Mouse (Mus musculus) kidney, postnatal 36 days (tissue): ENCODE data around the gene Lgals7.
A peak's percentile ranks its signal among the peaks of the same experiment; 100 is the strongest.

ENCODE experiments used
- DNase-seq, 2 experiments: peaks; one replicate each; pipeline ENCODE4 v3.0.0; 2021 to 2022; ENCODE audit warnings: mixed read lengths in 2 of 2

Gene Lgals7

DNA sequence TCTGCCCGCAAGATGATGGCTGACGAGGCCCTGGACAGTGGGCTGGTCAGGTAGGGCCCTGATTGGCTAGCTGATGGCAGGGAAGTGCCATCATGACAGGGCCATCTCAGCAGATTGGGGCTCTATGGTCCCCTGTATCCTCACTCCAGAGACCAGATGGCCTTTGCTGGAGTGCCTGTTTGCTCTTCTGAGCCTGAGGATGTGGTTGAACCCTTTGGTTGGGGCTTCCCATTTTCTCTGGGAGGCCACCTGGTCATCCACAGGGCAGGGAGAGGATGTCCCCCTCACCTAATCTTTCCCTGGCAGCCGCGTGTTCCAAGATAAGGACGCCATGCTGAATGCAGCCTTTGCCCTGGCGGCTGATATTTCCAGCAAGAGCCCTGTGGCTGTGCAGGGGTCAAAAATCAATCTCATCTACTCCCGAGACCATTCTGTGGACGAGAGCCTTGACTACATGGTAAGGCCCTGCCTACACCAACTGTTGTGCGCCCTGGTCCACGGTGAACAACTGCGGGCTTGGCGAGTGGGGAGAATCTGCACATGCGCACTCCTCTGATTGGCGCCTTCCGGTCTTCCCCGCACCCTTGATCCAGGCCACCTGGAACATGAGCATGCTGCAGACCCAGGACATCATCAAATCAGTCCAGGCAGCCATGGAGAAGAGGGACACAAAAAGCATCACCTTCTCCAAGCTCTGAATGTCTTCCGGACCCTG is 32.1 kb upstream of the Lgals7 start:
- DNase-seq = peak in 1 of 2 experiments; percentile 25

DNA sequence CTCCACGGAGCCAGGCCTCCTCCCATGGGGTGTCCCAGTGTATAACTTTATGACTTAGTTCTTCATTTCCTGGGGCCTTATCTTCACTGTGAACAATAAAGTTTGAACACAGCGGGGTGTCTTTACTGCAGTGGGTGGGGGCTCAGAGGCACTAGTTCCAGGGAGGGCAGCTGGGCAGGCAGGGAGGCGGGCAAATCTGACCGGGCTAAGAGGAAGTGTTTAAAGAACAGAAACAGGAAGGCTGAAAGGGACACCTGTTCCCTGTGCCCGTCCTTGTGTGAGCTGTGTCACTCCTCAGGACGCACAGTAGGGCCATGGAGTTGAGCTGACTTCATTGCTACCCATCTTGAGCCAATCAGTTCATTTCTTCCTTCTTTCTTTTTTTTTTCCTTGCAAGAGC is 31.5 kb upstream of the Lgals7 start:
- DNase-seq = peak in 1 of 2 experiments; percentile 15

DNA sequence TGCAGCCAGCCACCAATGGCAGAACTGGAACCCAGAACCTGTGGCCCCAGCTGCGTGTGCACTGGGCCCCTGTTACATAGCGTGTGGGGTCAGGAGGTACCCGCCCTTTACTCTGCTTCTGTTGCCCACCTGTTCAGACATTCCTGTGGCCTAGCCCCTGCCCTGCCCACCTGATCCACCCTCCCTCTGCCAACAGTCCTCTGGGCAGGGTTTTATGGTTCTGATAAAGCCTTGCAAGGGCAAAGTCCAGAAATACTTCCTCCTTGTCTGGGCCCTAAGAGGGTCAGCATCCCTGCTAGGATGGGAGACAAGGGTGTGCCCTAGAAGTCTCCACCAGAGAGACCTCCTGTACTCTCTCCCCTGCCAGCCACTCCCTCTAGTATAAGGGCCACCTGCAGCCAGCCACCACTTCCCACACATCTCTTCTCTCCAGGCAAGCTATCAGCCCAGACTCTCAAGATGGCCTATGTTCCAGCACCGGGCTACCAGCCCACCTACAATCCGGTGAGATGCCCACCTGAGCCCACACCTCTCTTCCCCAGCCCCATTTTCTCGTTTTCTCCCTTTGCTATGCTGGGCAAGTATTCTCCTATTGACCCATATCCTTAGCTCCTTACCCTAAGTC is 29.8 kb upstream of the Lgals7 start, which contains the start of gene Lgals4:
Lgals4 (plus strand) TSS at position 132 of the 625 bp plus-strand sequence.
- no peak for DNase-seq

DNA sequence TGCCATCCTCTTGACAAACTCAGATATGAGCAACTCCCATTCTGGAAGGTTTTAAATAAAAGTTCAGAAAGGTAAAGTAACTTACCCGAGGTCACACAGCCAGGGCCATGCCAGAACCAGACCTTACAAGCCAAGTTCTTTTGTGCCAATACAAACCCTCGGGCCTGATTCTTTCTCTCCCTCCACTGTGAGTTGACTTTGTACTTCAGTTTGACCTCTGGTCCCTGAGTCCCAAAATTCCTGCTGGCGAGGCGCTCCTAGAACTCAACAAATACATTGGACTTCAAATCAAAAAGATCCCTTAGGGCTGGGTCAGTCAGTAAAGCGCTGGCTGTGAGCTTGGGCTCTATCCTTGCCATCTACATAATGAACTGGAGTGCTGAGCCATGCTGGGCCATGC is 26.7 kb upstream of the Lgals7 start:
- peak; percentile 43 to 47 for DNase-seq

DNA sequence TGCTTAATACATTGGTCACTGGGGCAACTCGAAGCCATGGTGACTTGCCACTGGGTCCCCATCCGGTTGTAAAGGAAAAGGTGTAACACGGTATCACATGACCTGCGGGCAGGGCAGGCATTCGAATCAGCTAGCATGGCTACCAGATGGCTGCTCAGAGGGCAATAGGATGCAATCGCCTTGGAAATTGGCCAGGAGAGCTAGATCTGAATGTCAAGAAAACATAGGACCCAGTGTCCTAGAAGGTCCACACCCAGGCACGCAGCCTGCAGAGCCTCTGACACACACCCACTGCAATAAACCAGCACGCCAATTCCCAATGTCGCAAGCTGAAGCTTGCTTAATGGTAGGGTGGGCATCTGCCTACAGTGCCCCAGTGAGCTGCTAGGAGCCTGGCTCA is 25.3 kb upstream of the Lgals7 start:
- no peak for DNase-seq

DNA sequence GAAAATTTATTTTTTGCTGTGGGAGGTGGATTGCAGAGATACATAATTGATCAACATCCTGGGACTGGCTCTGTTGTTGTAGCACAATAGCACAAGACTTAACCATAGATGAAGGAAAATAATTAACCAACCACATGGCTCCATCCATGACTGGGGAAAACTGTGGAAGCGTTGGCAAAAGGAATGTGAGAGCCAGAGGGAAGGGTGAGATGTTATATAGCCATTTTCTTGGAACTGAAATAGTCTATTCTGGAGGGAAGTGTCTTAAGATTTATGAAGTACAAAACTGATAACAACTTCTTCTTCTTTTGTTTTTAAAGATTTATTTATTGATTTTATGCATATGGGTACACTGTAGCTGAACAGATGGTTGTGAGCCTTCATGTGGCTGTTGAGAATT is 16.4 kb upstream of the Lgals7 start:
- DNase-seq = no peak

DNA sequence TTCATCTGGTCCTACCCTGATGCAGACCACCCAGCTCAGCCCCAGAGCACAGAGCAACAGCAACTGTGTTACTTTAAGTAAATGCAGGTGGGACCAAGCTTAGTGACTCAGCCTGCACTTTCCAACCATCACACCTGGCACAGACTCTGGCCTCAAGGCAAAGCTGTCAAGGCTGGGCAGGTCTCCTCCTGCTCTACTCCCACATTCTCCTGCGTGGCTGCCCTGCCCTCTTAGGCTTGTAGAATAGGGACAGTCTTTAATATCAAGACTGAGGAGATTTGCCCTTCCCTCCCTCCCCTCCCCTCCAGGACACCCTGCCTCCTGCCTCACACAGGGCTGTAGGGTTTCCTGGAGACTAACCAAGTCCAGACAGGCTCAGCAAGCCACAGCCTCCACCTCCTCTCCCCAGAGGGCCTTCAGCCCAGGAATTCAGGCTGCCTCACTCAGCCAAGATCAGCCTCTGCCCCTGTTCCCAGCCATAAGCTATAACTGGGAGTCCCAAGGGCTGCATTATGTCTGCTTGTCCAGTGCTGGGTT is 13.9 kb upstream of the Lgals7 start:
- DNase-seq = no peak

DNA sequence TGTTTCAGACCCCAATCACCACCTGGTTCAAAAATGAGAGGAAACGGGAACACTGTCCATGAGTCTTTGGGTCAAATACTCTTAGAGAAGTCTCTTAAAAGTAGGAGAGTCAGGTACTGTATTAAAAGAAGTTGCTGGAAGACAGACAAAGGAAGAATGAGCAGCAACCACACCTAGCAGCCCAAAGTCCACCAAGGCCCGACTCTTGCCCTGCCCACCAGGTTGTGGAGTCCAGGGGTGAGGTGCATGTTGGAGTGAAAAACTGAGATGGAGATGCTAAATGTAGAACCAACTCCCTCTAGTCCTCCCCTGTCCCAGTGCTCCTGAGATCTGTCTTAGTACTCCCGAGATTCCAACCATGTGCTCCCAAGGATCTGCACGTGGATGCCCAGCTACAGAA is 13.0 kb upstream of the Lgals7 start:
- DNase-seq = no peak

DNA sequence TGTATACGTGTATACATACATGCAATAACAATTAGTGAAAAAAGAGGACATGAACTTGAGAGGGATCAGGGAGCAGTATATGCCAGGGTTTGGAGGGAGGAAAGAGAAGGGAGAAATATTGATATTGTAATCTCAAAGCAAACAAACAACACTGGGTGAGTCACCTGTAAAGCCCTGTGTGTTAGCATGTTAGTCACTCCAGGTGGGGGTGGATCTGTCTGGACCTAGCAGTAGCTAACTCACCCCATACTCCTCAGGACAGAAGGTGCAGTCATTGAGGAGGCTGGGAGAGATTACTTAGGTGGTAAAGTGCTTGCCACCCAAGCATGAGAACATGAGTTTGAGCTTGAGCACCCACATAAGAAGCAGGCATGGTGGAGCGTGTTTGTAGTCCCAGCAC is 3.7 kb upstream of the Lgals7 start:
- no peak for DNase-seq

DNA sequence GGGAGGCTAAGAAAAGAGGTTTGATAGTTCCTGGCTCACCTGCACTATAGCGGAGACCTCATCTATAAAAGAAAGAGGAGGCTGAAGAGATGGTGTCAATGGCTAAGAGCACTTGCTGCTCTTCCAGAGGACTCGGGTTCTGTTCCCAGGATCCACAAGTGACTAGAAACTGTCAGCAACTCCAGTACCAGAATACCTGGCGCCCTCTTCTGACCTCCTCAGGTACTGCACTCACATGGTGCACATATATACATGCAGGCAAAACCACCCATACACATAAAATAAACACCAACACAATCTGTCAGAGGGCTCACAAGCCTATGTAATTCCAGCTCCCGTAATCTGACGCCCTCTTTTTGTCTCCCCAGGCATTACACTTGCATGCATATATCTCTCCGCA is 2.8 kb upstream of the Lgals7 start:
- no peak for DNase-seq

DNA sequence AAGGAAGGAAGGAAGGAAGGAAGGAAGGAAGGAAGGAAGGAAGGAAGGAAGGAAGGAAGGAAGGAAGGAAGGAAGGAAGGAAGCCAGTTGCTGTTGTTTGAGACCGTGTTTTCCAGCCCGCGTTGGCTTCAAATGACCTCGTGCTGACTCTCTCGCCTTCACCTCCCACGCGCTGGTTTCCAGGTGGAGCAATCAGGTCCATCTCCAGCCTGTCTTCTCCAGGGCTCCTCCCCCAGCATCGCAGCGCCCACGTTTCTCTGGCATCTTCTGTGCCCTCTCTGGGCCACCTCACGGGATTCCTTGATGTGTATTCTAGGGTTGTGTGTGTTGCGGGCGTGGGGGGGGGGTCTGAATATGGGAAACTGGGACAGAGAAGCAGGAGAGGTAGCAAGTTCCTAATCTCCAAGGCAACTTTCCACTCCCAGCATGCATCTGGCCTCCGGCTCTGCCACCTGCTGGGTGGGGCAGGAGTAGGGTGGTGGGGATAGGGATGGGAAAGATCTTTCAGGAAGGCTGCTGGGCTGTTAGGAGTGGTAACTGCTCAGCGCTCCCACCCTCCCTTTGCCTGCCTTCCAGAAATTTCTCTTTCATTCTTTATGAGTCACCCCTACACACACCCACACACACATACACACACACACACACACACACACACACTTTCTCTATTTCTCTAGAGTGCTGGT is 695 bp upstream of the Lgals7 start:
- no peak for DNase-seq

DNA sequence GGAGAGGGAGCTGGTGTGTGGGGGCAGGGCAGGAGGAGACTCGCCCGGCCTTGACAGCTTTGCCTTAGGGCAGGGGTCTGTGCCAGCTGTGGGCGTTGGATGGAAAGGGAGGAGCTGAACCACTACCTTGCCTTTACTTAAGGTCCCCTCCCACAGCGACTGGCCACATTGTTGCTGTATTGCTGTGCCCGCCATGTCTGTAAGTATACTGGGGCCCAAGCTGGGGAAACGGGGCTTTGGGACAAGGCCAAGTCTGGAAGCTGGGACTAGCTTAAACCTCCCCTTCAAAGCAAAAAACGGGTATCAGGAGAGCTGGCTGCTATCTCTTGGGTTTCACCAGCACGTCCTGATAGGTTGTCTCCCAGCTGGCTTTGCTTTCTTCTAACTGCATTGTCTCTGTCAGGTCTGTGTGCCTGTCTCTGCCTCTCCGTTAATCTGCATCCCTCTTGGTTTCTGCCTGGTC is 666 bp downstream of the Lgals7 start:
- DNase-seq = no peak

DNA sequence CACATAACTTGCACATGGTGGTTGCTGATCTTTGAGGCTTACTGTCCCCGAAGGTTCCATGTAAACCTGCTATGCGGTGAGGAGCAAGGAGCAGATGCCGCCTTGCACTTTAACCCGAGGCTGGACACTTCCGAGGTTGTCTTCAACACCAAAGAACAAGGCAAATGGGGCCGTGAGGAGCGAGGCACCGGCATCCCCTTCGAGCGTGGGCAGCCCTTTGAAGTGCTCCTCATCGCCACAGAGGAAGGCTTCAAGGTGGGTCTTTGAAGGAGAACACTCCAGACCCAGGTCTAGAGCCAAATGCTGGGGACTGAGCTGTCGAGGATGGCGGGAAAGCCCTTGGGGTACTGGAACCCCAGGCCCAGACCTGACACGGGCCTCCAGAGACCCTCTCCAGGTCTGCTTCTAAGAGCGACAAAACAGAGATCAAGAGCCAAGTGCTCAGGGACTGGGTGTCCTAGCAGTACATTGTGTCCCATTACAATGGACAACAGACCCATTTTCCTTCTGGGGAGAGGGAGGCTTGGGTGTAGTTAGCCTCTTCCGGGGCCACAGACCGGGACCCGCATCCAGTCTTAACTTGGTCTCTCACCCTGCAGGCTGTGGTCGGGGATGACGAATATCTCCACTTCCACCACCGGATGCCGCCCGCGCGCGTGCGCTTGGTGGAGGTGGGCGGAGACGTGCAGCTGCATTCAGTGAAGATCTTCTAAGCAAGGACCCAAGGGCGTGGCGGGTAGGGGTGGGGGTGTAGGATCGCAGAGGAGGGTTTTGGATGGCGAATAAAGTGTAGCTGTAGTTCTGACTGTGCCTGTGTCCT is 2.0 kb downstream of the Lgals7 start:
- peak; percentile 81 to 85 for DNase-seq

DNA sequence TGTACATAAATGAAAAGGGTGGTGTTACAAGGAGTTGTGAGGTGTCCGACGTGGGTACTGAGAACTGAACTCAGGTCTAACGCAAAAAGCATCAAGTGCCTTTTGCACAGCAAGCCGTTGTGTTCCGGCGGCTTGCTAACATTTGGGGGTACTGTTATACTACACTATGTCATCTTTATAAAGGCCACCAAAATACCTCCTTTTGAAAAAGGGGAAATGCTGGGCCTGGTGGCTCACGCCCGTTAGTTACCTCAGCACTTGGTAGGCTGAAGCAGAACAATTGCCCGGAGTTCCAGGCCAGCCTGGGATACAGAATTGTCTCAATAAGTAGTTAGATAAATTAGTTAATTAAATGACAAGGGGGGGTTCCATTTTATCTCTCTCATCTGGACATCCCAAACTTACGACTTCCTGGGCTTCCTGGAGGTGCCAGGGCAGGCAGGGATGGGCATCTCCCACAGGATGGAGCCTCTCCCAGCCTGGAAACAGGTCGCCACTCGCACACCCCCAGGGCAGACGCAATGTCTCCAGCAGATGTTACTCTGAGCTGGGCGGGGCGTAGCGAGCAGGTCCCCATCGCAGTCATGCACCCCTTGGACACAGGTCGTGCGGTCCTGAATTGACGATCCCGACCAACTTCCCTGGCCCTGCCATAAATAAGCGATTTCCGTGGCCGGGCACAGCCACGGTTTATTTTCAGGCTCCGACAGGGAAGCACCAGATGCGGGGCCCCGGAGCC is 3.3 kb downstream of the Lgals7 start:
- no peak for DNase-seq

DNA sequence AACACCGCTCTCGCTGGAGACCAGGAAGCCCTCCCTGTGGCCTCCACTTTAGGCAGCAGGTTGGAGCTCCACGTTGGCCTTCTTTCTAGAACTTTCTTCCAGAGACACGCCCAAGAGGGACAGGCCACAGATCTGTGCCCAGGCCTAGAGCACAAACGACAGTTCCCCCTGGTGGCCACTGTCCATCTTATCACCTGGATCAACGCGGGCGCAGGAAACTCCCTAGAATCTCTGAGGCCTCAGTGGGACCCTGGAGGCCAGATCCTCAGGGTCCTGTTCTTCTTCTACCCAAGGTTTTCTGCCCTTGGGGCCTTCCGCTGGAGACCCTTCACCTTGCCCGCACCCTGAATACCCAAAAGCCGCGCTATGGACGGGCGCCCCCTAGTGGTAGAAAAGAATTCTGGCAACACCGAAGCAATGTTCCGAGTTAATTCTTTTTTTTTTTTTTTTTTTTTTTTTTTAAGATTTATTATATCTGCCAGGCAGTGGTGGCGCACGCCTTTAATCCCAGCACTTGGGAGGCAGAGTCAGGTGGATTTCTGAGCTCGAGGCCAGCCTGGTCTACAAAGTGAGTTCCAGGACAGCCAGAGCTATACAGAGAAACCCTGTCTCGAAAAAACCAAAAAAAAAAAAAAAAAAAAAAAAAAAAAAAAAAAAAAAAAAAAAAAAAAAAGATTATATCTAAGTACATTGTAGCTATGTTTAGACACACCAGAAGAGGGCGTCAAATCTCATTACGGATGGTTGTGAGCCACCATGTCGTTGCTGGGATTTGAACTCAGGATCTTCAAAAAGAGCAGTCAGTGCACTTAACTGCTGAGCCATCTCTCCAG is 4.1 kb downstream of the Lgals7 start:
- DNase-seq = peak; percentile 74 to 88

DNA sequence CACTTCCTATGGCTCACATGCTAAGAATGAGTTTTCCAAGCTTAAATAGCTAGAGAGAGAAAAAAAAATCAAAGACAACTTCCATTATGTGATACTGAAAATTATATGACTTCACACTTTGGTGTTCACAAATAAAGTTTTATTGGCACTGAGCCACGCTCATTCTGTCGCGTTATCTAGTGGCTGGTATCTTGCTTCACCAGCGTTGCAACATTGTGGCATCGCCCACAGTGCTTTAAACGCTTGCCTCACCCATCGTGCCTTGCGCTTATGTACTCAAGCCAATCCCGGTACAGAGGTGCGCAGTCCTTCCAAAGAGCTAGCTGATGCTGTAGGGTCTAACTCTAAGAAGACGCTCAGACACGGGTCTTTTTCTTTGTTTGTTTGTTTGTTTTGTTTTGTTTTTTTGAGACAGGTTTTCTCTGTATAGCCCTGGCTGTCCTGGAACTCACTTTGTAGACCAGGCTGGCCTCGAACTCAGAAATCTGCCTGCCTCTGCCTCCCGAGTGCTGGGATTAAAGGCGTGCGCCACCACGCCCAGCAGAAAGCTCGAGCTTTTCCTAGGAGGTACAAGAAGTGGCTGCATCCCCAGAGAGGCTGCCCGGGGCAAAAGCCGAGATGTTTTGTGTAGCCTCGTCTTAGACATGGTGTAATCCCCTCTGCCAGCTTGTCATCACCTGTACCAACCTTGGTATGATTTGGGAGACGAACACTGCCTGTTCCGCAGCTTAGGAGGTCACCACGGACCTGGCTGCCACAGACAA is 7.4 kb downstream of the Lgals7 start:
- DNase-seq = no peak

DNA sequence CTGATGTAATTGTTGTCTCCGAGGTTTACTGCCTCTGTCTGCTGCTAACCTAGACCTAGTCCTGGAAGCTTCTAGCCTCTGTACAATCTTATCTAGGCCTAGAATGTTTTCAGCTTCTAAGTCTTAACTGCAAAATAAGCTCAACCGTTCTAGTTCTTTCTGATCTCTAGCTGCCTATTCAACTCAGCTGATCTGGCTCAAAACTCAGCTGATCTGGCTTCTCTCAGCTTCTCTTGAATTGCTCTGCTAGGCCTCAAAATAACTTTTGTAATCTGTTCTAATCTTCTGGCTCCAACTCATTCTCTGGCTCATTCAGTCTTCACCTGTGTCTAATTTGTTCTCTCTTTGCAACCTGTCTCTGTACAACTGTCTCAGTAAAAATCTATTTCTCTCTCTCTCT is 10.9 kb downstream of the Lgals7 start:
- no peak for DNase-seq

DNA sequence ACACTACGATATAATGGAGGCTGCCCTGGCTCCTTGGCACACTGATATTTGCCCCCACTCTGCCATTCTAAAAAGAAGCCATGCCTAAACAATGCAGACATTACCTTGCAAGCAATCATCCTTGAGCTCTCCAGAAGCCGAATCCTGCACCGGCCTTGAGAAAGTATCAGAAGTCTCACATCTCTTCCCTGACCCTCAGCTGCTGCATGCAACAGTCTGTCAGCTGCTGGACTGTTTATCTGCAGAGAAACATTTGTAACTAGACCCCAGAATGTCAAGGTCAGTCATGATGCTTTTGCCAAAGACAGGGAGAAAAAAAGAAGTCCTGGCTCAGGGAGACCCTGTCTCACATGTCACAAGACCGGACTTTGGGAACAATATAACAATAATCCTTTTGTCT is 12.4 kb downstream of the Lgals7 start:
- DNase-seq = no peak

DNA sequence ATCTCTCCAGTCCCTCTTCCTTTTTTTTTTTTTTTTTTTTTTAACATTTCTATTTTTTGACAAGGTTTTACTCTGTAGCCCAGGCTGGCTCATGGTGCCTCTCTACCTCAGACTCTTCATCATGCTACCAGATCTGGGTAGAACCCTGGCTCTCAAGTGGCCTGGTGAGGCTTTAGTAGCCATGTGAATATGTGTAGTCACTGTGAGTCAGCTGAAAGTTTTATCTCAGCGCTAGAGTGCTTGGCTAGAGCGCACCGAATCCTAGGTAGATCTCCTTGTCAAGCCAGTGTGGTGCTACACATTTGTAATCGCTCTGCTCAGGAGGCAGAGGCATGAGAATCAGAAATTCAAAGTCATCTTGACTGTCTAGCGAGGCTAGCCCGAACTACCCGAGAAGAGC is 13.5 kb downstream of the Lgals7 start:
- DNase-seq = no peak

DNA sequence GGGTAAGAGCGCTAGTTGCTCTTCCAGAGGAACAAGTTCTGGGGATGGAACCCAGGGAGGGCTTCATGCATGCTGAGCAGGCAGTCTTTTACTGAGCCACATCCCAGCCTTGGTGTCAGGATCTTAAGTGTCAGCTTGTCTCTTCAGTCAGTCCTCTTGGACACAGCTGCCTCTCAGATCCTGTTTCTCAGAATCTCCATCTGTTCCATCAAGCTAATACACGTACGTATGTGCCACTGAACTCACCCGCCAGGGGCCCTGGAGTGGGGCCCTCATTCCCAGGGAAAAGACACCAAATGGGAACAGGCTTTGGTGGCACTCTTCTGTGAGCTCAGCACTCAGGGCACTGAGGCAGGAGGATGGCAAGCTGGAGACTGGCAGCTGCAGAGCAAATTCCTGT is 14.2 kb downstream of the Lgals7 start:
- DNase-seq = no peak
